Mouse (Mus musculus) lung, postnatal 0 days (tissue): ENCODE data around the gene Stat1.

Source experiments
- CTCF ChIP-seq: IDR thresholded peaks from 2 replicates; pipeline ENCODE4 v1.5.1; 2016; ENCODE audit warnings: antibody characterized with exemption, mild to moderate bottlenecking
- EP300 ChIP-seq: IDR thresholded peaks from 2 replicates; pipeline ENCODE4 v1.6.1; 2016; ENCODE audit warnings: antibody characterized with exemption, mild to moderate bottlenecking, control low read depth

GRCm38 (mm10) chr1:52170057-52170456 lies 50.8 kb downstream of the Stat1 start:
- TF ChIP-seq CTCF (peak; percentile 76), EP300 (no peak)
